Mouse (Mus musculus): ENCODE results near the gene Idh3a.

GRCm38 (mm10) chr9:54540801-54541200 is 45.3 kb upstream of the Idh3a start:
- TF ChIP-seq E2F4 (IDR thresholded peaks at IDR 0.05; ENCODE audit: borderline replicate concordance, low read depth, low read length) (no peak), KAT2A (conservative IDR thresholded peaks at IDR 0.05; ENCODE audit: low read depth, low read length) (no peak), HCFC1 (IDR thresholded peaks at IDR 0.05; ENCODE audit: low read depth, low read length) (no peak), POLR2AphosphoS2 (IDR thresholded peaks at IDR 0.05; ENCODE audit: low read length) (no peak), POLR2A (IDR thresholded peaks at IDR 0.05; ENCODE audit: control insufficient read depth in 1 of 2, insufficient read depth in 1 of 2, low read depth in 1 of 2, low read length in 2 of 2, poor library complexity in 1 of 2) (no peak), MYB (IDR thresholded peaks at IDR 0.05; ENCODE audit: low read depth, low read length) (no peak), JUND (IDR thresholded peaks at IDR 0.05; ENCODE audit: low read depth, low read length) (no peak), GABPA (IDR thresholded peaks at IDR 0.05; ENCODE audit: low read depth, low read length) (no peak)

All from MEL (cell line).